Mouse (Mus musculus) testis, adult 2 months (tissue): Measurements from ENCODE around the gene Cep131.

ENCODE experiments used
- CTCF ChIP-seq: fragments of 200-500 bp; IDR thresholded peaks from 2 replicates; pipeline ENCODE4 v1.5.1; 2012; ENCODE audit warnings: low read depth, mild to moderate bottlenecking, inconsistent platforms, low read length, moderate library complexity; ENCODE audit not compliant: control insufficient read depth, insufficient read depth, insufficient replicate concordance
- POLR2A ChIP-seq: fragments of 200-500 bp; IDR thresholded peaks from 2 replicates; pipeline ENCODE4 v1.6.1; 2012; ENCODE audit warnings: low read depth, mild to moderate bottlenecking, inconsistent platforms, low read length, moderate library complexity; ENCODE audit not compliant: control insufficient read depth

DNA sequence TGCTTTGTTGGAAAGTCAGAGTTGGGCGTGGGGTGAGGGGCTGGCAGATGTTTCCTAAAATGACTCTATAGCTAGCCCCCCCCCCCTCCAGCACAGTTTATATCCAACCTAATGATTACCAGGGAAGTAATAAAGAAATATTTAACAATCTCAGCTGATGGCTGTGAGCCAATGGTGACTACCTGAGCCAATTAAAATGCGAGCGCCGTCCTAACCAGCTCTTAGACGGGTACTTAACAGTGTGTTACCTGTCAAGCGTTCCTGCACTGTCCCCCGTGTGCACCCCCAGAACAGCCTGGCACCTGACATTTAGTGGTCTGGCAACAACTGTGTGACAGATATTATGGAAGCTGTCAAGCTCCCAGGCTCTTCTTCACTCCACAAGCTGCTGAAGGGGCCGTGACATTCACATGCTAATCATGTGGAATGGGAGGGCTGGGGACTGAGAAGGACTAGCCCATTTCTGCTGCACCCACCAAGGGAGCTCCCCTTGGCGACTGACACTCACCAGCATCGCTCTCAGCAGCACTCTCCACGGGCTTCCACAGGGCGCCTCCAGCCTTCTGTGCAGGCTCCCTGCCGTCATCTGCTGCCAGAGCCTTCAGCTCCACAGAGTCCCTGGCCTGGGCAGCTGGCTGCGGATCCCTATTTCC, 23.1 kb upstream of the Cep131 start:
- TF ChIP-seq CTCF (no peak), POLR2A (no peak)
